ENCODE assay signal across 24 mouse cellular contexts in genomic region chr4:133905167-133905566, GRCm38 (mm10). TPM values are rescaled to one million over a fixed set of nuclear protein-coding genes. Genes with fewer than 3 reads are reported as not detected.
DNase-seq lines count a peak whose midpoint lies in the region; ATAC-seq and TF ChIP-seq lines count a peak whose summit lies in the region.
"Had no signal": no experiment of that assay in that cellular context is flagged by ENCODE, and none has a peak within 500 bp of the region (broad histone marks: within the 10 kb centered on the region; RNA-seq: fewer than 3 reads in every experiment).

No protein-coding gene starts in this region.

- 36% methylated on average over 7 of the region's 7 CpGs for WGBS in thymus, adult 2 months

- H3K36me3 ChIP-seq in thymus, adult 2 months (ENCODE audit: control insufficient read depth, insufficient read depth, low read length), result no peaks in the 10 kb centered on the region
- H3K36me3 ChIP-seq: hindbrain, embryonic 12.5 days; limb, embryonic 13.5 days; liver, embryonic 12.5 days; midbrain, embryonic 12.5 days; neural tube, embryonic 13.5 days; stomach, embryonic 15.5 days had no signal

- ATAC-seq in granulocyte monocyte progenitor cell, adult 5-6 weeks (replicated peaks; ENCODE audit: poor library complexity, severe bottlenecking), result peak; percentile 80
- peak; percentile 70 for ATAC-seq in megakaryocyte progenitor cell, adult 5-6 weeks (replicated peaks; ENCODE audit: poor library complexity)
- ATAC-seq: forebrain, postnatal 0 days; hindbrain, postnatal 0 days; intestine, embryonic 16.5 days; liver, embryonic 12.5 days had no signal

- no peak for TF ChIP-seq CTCF in thymus, adult 2 months (IDR thresholded peaks at IDR 0.05; ENCODE audit: borderline replicate concordance, control insufficient read depth, extremely low read depth, insufficient read depth, low read length, poor library complexity)

- H3K4me1 ChIP-seq in thymus, adult 2 months (replicated peaks; ENCODE audit: control insufficient read depth, insufficient read depth, low read length), result peaks cover 26% of the 10 kb centered on the region

- intact Hi-C loops in heart, postnatal 25 days (cut with DNase I), result no loop called here

- peak; percentile 89 for DNase-seq in heart, adult 11 months
- DNase-seq in heart, postnatal 25 days (ENCODE audit: low spot score), result no peak
- no peak for DNase-seq in lung, adult 18-20 months
- no peak for DNase-seq in thymus, adult 2 months
- no peak for DNase-seq in embryo, embryonic 9.5 days (ENCODE audit: extremely low spot score)
- DNase-seq: adrenal gland, postnatal 14 days; cerebellum, adult 8-10 months; forebrain, postnatal 0 days; heart, postnatal 14 days; kidney, postnatal 14 days; lung, adult 2 months; lung, postnatal 10 days; thymus, postnatal 25 days had no signal

- H3K27ac ChIP-seq in thymus, adult 2 months (ENCODE audit: control insufficient read depth, insufficient read depth, low read length), result no peak overlapping the region
- H3K27ac ChIP-seq: hindbrain, embryonic 12.5 days; hindbrain, postnatal 0 days; limb, embryonic 13.5 days; midbrain, embryonic 12.5 days; neural tube, embryonic 13.5 days; stomach, embryonic 15.5 days had no signal

- no peak for TF ChIP-seq POLR2A in thymus, adult 2 months (IDR thresholded peaks at IDR 0.05; ENCODE audit: control insufficient read depth, extremely low read depth, insufficient read depth, low read length, poor library complexity)

- H3K4me3 ChIP-seq in thymus, adult 2 months (ENCODE audit: control insufficient read depth, insufficient read depth, low read length), result no peak overlapping the region
- H3K4me3 ChIP-seq: erythroblast, embryonic 14.5 days; hindbrain, embryonic 12.5 days; limb, embryonic 13.5 days; liver, embryonic 12.5 days; midbrain, embryonic 12.5 days; neural tube, embryonic 13.5 days; stomach, embryonic 15.5 days had no signal

- no peaks in the 10 kb centered on the region for H3K27me3 ChIP-seq in thymus, adult 2 months (ENCODE audit: control insufficient read depth, insufficient read depth, low read length)
- H3K27me3 ChIP-seq: hindbrain, embryonic 12.5 days; limb, embryonic 13.5 days; liver, embryonic 12.5 days; midbrain, embryonic 12.5 days; neural tube, embryonic 13.5 days; stomach, embryonic 15.5 days had no signal

RNA-seq across cellular contexts. Expression of gene Rps6ka1, which starts 17.6 kb away (rescaled TPM):
- total RNA-seq in heart, postnatal 25 days (2021), result 1 to 10 TPM; 5.4 to 6.3 TPM
- total RNA-seq in granulocyte monocyte progenitor cell, adult 5-6 weeks (2014; fragmentation: Nextera tagmentation), result 172 and 174 TPM in 2 replicates
- 148 and 151 TPM in 2 replicates for total RNA-seq in granulocyte monocyte progenitor cell, adult 5-6 weeks (2017)
- 96.7 and 112 TPM in 2 replicates for total RNA-seq in megakaryocyte progenitor cell, adult 5-6 weeks (2015)
- total RNA-seq in megakaryocyte progenitor cell, adult 5-6 weeks (2017), result 126 and 160 TPM in 2 replicates
- 79.3 and 84.0 TPM in 2 replicates for polyA plus RNA-seq in thymus, adult 2 months (2012; rRNA removed)

Comparison
In these comparisons a context has a peak if more than half of its experiments do, and no peak if none do; other contexts are left out.
1. RNA of gene Rps6ka1, which starts 17.6 kb away (total RNA-seq): 148 to 174 TPM in granulocyte monocyte progenitor cell, adult 5-6 weeks and 96.7 to 160 TPM in megakaryocyte progenitor cell, adult 5-6 weeks; 5.4 to 6.3 TPM in heart, postnatal 25 days; every median in the first group is over 10 times any median in the second.